Mouse (Mus musculus) CH12.LX (cell line): Measurements from ENCODE around the gene Anks1. TPM values are rescaled to one million over a fixed set of nuclear protein-coding genes. Genes with fewer than 3 reads are reported as not detected.

Experiments used
- DNase-seq: peaks from one replicate; pipeline ENCODE4 v3.0.0-alpha.2; 2013; ENCODE audit errors: extremely low read depth
- H3K27ac ChIP-seq: 2 replicates; pipeline ENCODE4 v1.5.1; 2012; ENCODE audit warnings: low read depth, mild to moderate bottlenecking, control low read depth, moderate library complexity; ENCODE audit not compliant: insufficient read depth
- H3K27me3 ChIP-seq: replicated peaks from 2 replicates; pipeline ENCODE3; 2012; ENCODE audit warnings: inconsistent platforms
- H3K36me3 ChIP-seq, 2 experiments: replicated peaks in 1 of 2; 2 replicates each; pipeline versions ENCODE3 to v1.6.1; 2012; ENCODE audit warnings: inconsistent platforms in 1 of 2, low read length in 1 of 2, mild to moderate bottlenecking in 1 of 2, mixed read lengths in 1 of 2, moderate library complexity in 1 of 2; ENCODE audit not compliant: control insufficient read depth in 1 of 2, insufficient read depth in 1 of 2
- H3K4me1 ChIP-seq, 2 experiments: 2 replicates each; pipeline ENCODE4 v1.6.1; 2012; ENCODE audit warnings: inconsistent platforms in 1 of 2, moderate library complexity in 1 of 2; ENCODE audit not compliant: insufficient read depth in 2 of 2, control insufficient read depth in 1 of 2
- H3K4me2 ChIP-seq: 2 replicates; pipeline ENCODE4 v1.6.1; 2012; ENCODE audit warnings: low read depth, mild to moderate bottlenecking, control low read depth; ENCODE audit not compliant: poor library complexity, insufficient read depth, severe bottlenecking
- H3K4me3 ChIP-seq, 3 experiments: fragments of 150-350 bp in 1 of 3; sonication (generic) in 1 of 3; replicated peaks in 1 of 3; 2 replicates each; pipeline versions ENCODE3 to v1.5.1; 2011 to 2012; ENCODE audit warnings: low read depth in 2 of 3, low read length in 2 of 3, mild to moderate bottlenecking in 2 of 3, moderate library complexity in 2 of 3, control low read depth in 1 of 3, improper control_type of control experiment in 1 of 3, inconsistent platforms in 1 of 3, mixed read lengths in 1 of 3; ENCODE audit not compliant: poor library complexity in 1 of 3
- H3K79me2 ChIP-seq: replicated peaks from 2 replicates; pipeline ENCODE4 v1.6.1; 2012; ENCODE audit warnings: mild to moderate bottlenecking, moderate library complexity; ENCODE audit not compliant: control insufficient read depth, poor library complexity, insufficient read depth, severe bottlenecking; ENCODE audit errors: extremely low read depth
- H3K9ac ChIP-seq: 2 replicates; pipeline ENCODE4 v1.6.1; 2012; ENCODE audit warnings: low read depth, mild to moderate bottlenecking, control low read depth, moderate library complexity; ENCODE audit not compliant: insufficient read depth
- H3K9me3 ChIP-seq: replicated peaks from 2 replicates; pipeline ENCODE3; 2012; ENCODE audit warnings: low read length, inconsistent platforms, mixed read lengths
- BHLHE40 ChIP-seq: IDR thresholded peaks from 2 replicates; pipeline ENCODE4 v1.6.1; 2011; ENCODE audit warnings: mild to moderate bottlenecking, low read depth, low read length, improper control_type of control experiment
- CHD1 ChIP-seq: IDR thresholded peaks from 2 replicates; pipeline ENCODE4 v1.6.1; 2012; ENCODE audit warnings: low read depth, low read length, improper control_type of control experiment, inconsistent platforms
- CTCF ChIP-seq, 2 experiments: IDR thresholded peaks in 1 of 2; conservative IDR thresholded peaks in 1 of 2; 2 replicates each; pipeline ENCODE4 v1.5.1; 2011 to 2012; ENCODE audit warnings: low read depth in 2 of 2, low read length in 2 of 2, improper control_type of control experiment in 1 of 2, inconsistent platforms in 1 of 2, mild to moderate bottlenecking in 1 of 2, moderate library complexity in 1 of 2
- ELF1 ChIP-seq: IDR thresholded peaks from 2 replicates; pipeline ENCODE4 v1.6.1; 2014; ENCODE audit warnings: low read depth, mild to moderate bottlenecking, inconsistent platforms, low read length, improper control_type of control experiment
- ETS1 ChIP-seq: conservative IDR thresholded peaks from 2 replicates; pipeline ENCODE4 v1.6.1; 2012; ENCODE audit warnings: low read depth, mild to moderate bottlenecking, inconsistent platforms, low read length, improper control_type of control experiment, moderate library complexity
- JUN ChIP-seq: IDR thresholded peaks from 2 replicates; pipeline ENCODE4 v1.6.1; 2011; ENCODE audit warnings: low read depth, mild to moderate bottlenecking, low read length, improper control_type of control experiment, moderate library complexity; ENCODE audit not compliant: insufficient read depth
- KAT2A ChIP-seq: IDR thresholded peaks from 2 replicates; pipeline ENCODE4 v1.6.1; 2012; ENCODE audit warnings: low read length, improper control_type of control experiment, inconsistent platforms; ENCODE audit not compliant: insufficient replicate concordance
- MAFK ChIP-seq: IDR thresholded peaks from 2 replicates; pipeline ENCODE4 v1.6.1; 2011; ENCODE audit warnings: low read length, improper control_type of control experiment; ENCODE audit not compliant: insufficient replicate concordance
- MAZ ChIP-seq: IDR thresholded peaks from 2 replicates; pipeline ENCODE4 v1.6.1; 2012; ENCODE audit warnings: low read depth, mild to moderate bottlenecking, inconsistent platforms, low read length, improper control_type of control experiment, moderate library complexity
- MEF2A ChIP-seq: IDR thresholded peaks from 2 replicates; pipeline ENCODE4 v1.6.1; 2014; ENCODE audit warnings: low read depth, mild to moderate bottlenecking, inconsistent platforms, low read length, improper control_type of control experiment, borderline replicate concordance
- MXI1 ChIP-seq: IDR thresholded peaks from 2 replicates; pipeline ENCODE4 v1.6.1; 2011; ENCODE audit warnings: mild to moderate bottlenecking, low read depth, low read length, improper control_type of control experiment
- MYC ChIP-seq: IDR thresholded peaks from 2 replicates; pipeline ENCODE4 v1.6.1; 2011; ENCODE audit warnings: low read depth, mild to moderate bottlenecking, improper control_type of control experiment, low read length
- NRF1 ChIP-seq: IDR thresholded peaks from 2 replicates; pipeline ENCODE4 v1.6.1; 2014; ENCODE audit warnings: low read depth, mild to moderate bottlenecking, inconsistent platforms, low read length, improper control_type of control experiment, moderate library complexity
- PAX5 ChIP-seq: IDR thresholded peaks from 2 replicates; pipeline ENCODE4 v1.6.1; 2012; ENCODE audit warnings: low read length, inconsistent platforms, mixed read lengths
- RAD21 ChIP-seq: IDR thresholded peaks from 2 replicates; pipeline ENCODE4 v1.6.1; 2011; ENCODE audit warnings: low read depth, mild to moderate bottlenecking, low read length, improper control_type of control experiment, moderate library complexity
- SMC3 ChIP-seq: IDR thresholded peaks from 2 replicates; pipeline ENCODE4 v1.6.1; 2011; ENCODE audit warnings: low read depth, low read length, improper control_type of control experiment
- TCF12 ChIP-seq: IDR thresholded peaks from 2 replicates; pipeline ENCODE4 v1.6.1; 2014; ENCODE audit warnings: low read depth, mild to moderate bottlenecking, inconsistent platforms, low read length, improper control_type of control experiment
- USF1 ChIP-seq: IDR thresholded peaks from 2 replicates; pipeline ENCODE4 v1.6.1; 2014; ENCODE audit warnings: low read depth, mild to moderate bottlenecking, inconsistent platforms, low read length, improper control_type of control experiment
- USF2 ChIP-seq: conservative IDR thresholded peaks from 2 replicates; pipeline ENCODE4 v1.6.1; 2011; ENCODE audit warnings: low read depth, low read length, improper control_type of control experiment
- ZKSCAN1 ChIP-seq: IDR thresholded peaks from 2 replicates; pipeline ENCODE4 v1.6.1; 2012; ENCODE audit warnings: low read depth, inconsistent platforms, low read length, improper control_type of control experiment, borderline replicate concordance
- ZMIZ1 ChIP-seq: IDR thresholded peaks from 2 replicates; pipeline ENCODE4 v1.6.1; 2012; ENCODE audit warnings: low read depth, mild to moderate bottlenecking, inconsistent platforms, low read length, improper control_type of control experiment
- dilution Hi-C: fragments of 300-500 bp; cut with MboI; formaldehyde crosslinking; loops from 2 replicates; pipeline ENCODE4 v1.14.3; 2020; ENCODE audit warnings: low sequenced_read_pairs; ENCODE audit not compliant: extremely low pct_unique_long_range_greater_than_20kb, extremely low pct_ligation_motif_present
- in situ Hi-C: fragments of 300-500 bp; cut with MboI; formaldehyde crosslinking; loops from 3 replicates; pipeline ENCODE4 v1.14.3; 2019; ENCODE audit warnings: low sequenced_read_pairs, low pct_ligation_motif_present, low pct_unique_long_range_greater_than_20kb, mixed read lengths
- polyA plus RNA-seq: library from polyadenylated mRNA; unstranded; fragments of >175 nt; gene quantifications from 2 replicates; pipeline ENCODE4 v1.2.1, GENCODE M21; 2012; ENCODE audit warnings: low read depth; ENCODE audit not compliant: insufficient read length
- total RNA-seq, 2 experiments: library from RNA; depleted of rRNA; stranded (reverse); fragments of 300-350 nt in 1 of 2; fragments of >200 nt in 1 of 2; gene quantifications; 2 replicates each; pipeline ENCODE4 v1.2.3; 2012 to 2014

The Anks1 gene
- total and polyA plus RNA-seq, 3 experiments = 5.8 to 9.3 (median 9.0) TPM

GRCm38 (mm10) chr17:27971496-27971895 lies 62.4 kb downstream of the Anks1 start:
- Histone ChIP-seq H3K36me3 (peaks cover under 1 to 18% of the 10 kb centered on the region in 2 experiments), H3K27ac (no peak overlapping the region), H3K9me3 (no peaks in the 10 kb centered on the region), H3K4me1 (peaks cover 11% of the 10 kb centered on the region in 2 experiments), H3K9ac (no peak overlapping the region), H3K4me3 (no peak overlapping the region), H3K79me2 (no peaks in the 10 kb centered on the region), H3K4me2 (no peak overlapping the region), H3K27me3 (no peaks in the 10 kb centered on the region)
- TF ChIP-seq ZKSCAN1 (no peak), ETS1 (no peak), KAT2A (no peak), CHD1 (no peak), USF2 (no peak), MAFK (no peak), MYC (no peak), JUN (no peak), CTCF (conservative IDR thresholded peaks at IDR 0.05 in 1 of 2, IDR thresholded peaks at IDR 0.05 in 1 of 2; ENCODE audit: low read depth in 2 of 2, low read length in 2 of 2) (no peak), MXI1 (no peak), PAX5 (no peak)
- dilution Hi-C loops (no loop called here), in situ Hi-C loops (no loop called here)
- DNase-seq = no peak

GRCm38 (mm10) chr17:27973337-27973736 lies 64.2 kb downstream of the Anks1 start:
- no peak overlapping the region for H3K9ac ChIP-seq
- no peak for DNase-seq
- dilution Hi-C loops = no loop called here
- in situ Hi-C loops = no loop called here
- no peak overlapping the region for H3K4me3 ChIP-seq
- peaks cover 4 to 36% of the 10 kb centered on the region in 2 experiments for H3K36me3 ChIP-seq
- H3K27me3 ChIP-seq = no peaks in the 10 kb centered on the region
- H3K27ac ChIP-seq = no peak overlapping the region
- TF ChIP-seq BHLHE40 = no peak
- TF ChIP-seq SMC3 = no peak
- no peak for TF ChIP-seq TCF12
- TF ChIP-seq CHD1 = no peak
- TF ChIP-seq CTCF (conservative IDR thresholded peaks at IDR 0.05 in 1 of 2, IDR thresholded peaks at IDR 0.05 in 1 of 2; ENCODE audit: low read depth in 2 of 2, low read length in 2 of 2) = no peak
- no peaks in the 10 kb centered on the region for H3K9me3 ChIP-seq
- no peak overlapping the region for H3K4me2 ChIP-seq
- peaks cover 11 to 22% of the 10 kb centered on the region in 2 experiments for H3K4me1 ChIP-seq
- H3K79me2 ChIP-seq = no peaks in the 10 kb centered on the region

- Histone ChIP-seq H3K9me3 (no peaks in the 10 kb centered on the region), H3K9ac (no peak overlapping the region), H3K36me3 (peaks cover 4 to 55% of the 10 kb centered on the region in 2 experiments), H3K4me1 (peaks cover 2 to 11% of the 10 kb centered on the region in 2 experiments), H3K4me2 (no peak overlapping the region), H3K27ac (no peak overlapping the region), H3K27me3 (no peaks in the 10 kb centered on the region), H3K4me3 (no peak overlapping the region), H3K79me2 (no peaks in the 10 kb centered on the region)
- DNase-seq = no peak
- TF ChIP-seq NRF1 = no peak
- no peak for TF ChIP-seq KAT2A
- TF ChIP-seq ELF1 = no peak
- TF ChIP-seq CHD1 = no peak
- no peak for TF ChIP-seq RAD21
- no peak for TF ChIP-seq ZMIZ1
- TF ChIP-seq MAZ = no peak
- TF ChIP-seq TCF12 = no peak
- TF ChIP-seq USF1 = no peak
- no peak for TF ChIP-seq MEF2A
- in situ Hi-C loops (no loop called here), dilution Hi-C loops (no loop called here)
Measured at GRCm38 (mm10) chr17:27976266-27976665, 67.2 kb downstream of the Anks1 start.
